8 mouse cellular contexts compared by ENCODE assay signal in genomic region chr8:104248276-104248675, GRCm38 (mm10). TPM values are rescaled to one million over a fixed set of nuclear protein-coding genes. Genes with fewer than 3 reads are reported as not detected.
DNase-seq lines count a peak whose midpoint lies in the region; ATAC-seq and TF ChIP-seq lines count a peak whose summit lies in the region.

Gene Tk2 (minus strand): TSS chr8:104248558.

- peak within 1 kb of the TSS; percentile 86 for H3K4me2 ChIP-seq in lung, embryonic 16.5 days (ENCODE audit: low read depth, low read length)

- peaks cover 10% of the 10 kb centered on the region for H3K4me1 ChIP-seq in lung, embryonic 16.5 days (replicated peaks; ENCODE audit: control insufficient read depth, insufficient read depth, low read length)
- peaks cover 21% of the 10 kb centered on the region for H3K4me1 ChIP-seq in thymus, adult 2 months (replicated peaks; ENCODE audit: control insufficient read depth, insufficient read depth, low read length)

- peak within 1 kb of the TSS; percentile 89 for H3K9ac ChIP-seq in lung, embryonic 16.5 days (ENCODE audit: low read length)

- peak within 1 kb of the TSS; percentile 58 for H3K27ac ChIP-seq in lung, embryonic 16.5 days (ENCODE audit: low read length)
- peak within 1 kb of the TSS; percentile 74 for H3K27ac ChIP-seq in thymus, adult 2 months (ENCODE audit: control insufficient read depth, insufficient read depth, low read length)

- TF ChIP-seq POLR2A in thymus, adult 2 months (IDR thresholded peaks at IDR 0.05; ENCODE audit: control insufficient read depth, extremely low read depth, insufficient read depth, low read length, poor library complexity): peak; percentile 88

- H3K9me3 ChIP-seq in lung, embryonic 16.5 days (ENCODE audit: control insufficient read depth, low read length): no peaks in the 10 kb centered on the region

- no peaks in the 10 kb centered on the region for H3K27me3 ChIP-seq in lung, embryonic 16.5 days (ENCODE audit: control insufficient read depth, insufficient read depth, low read depth, low read length)
- no peaks in the 10 kb centered on the region for H3K27me3 ChIP-seq in thymus, adult 2 months (ENCODE audit: control insufficient read depth, insufficient read depth, low read length)

- ATAC-seq in frontal cortex, adult (ENCODE audit: low TSS enrichment): peak; percentile 91
- ATAC-seq in hematopoietic stem cell, adult 5-6 weeks (replicated peaks in 1 of 2; ENCODE audit: insufficient read depth in 1 of 2, low FRiP score in 2 of 2, low TSS enrichment in 1 of 2, low read depth in 1 of 2, poor library complexity in 2 of 2, severe bottlenecking in 2 of 2): peak; percentile 69 to 73
- peak; percentile 90 for ATAC-seq in lung, embryonic 16.5 days (ENCODE audit: low read depth)

- TF ChIP-seq CTCF in thymus, adult 2 months (IDR thresholded peaks at IDR 0.05; ENCODE audit: borderline replicate concordance, control insufficient read depth, extremely low read depth, insufficient read depth, low read length, poor library complexity): no peak

- peak; percentile 87 for DNase-seq in Muller cell, postnatal 12 days (ENCODE audit: inconsistent ontology term)
- DNase-seq in cerebellum, adult 9-10 months: peak; percentile 58
- DNase-seq in layer of hippocampus, adult 9-11 months: peak; percentile 76
- DNase-seq in ovary, adult 18-20 months (ENCODE audit: low spot score): peak; percentile 63
- DNase-seq in thymus, adult 2 months: peak; percentile 75

- peak within 1 kb of the TSS; percentile 91 for H3K4me3 ChIP-seq in lung, embryonic 16.5 days (ENCODE audit: low read length)
- H3K4me3 ChIP-seq in thymus, adult 2 months (ENCODE audit: control insufficient read depth, insufficient read depth, low read length): peak within 1 kb of the TSS; percentile 64

- under 1% methylated on average over 28 of the region's 28 CpGs for WGBS in lung, embryonic 16.5 days
- under 1% methylated on average over 28 of the region's 28 CpGs for WGBS in thymus, adult 2 months

- no peaks in the 10 kb centered on the region for H3K36me3 ChIP-seq in lung, embryonic 16.5 days (ENCODE audit: control insufficient read depth, insufficient read depth, low read length)
- no peaks in the 10 kb centered on the region for H3K36me3 ChIP-seq in thymus, adult 2 months (ENCODE audit: control insufficient read depth, insufficient read depth, low read length)

RNA-seq across cellular contexts. Expression of gene Tk2, which starts in this region (rescaled TPM):
- 22.0 and 23.6 TPM in 2 replicates for total RNA-seq in hematopoietic stem cell, adult 5-6 weeks (2017)
- 15.2 and 15.9 TPM in 2 replicates for polyA plus RNA-seq in lung, embryonic 16.5 days (2015; fragmentation: Nextera tagmentation; extraction: Ambion mirVana)
- 30.5 and 30.6 TPM in 2 replicates for polyA plus RNA-seq in thymus, adult 2 months (2012; rRNA removed)

Comparison
In these comparisons a context has a peak if more than half of its experiments do, and no peak if none do; other contexts are left out.
1. Peak in every context shown above with its lines: DNase-seq, ATAC-seq, H3K4me3 ChIP-seq and H3K27ac ChIP-seq.